Comparison of ENCODE assay signal across 12 mouse cellular contexts in the genomic region with DNA sequence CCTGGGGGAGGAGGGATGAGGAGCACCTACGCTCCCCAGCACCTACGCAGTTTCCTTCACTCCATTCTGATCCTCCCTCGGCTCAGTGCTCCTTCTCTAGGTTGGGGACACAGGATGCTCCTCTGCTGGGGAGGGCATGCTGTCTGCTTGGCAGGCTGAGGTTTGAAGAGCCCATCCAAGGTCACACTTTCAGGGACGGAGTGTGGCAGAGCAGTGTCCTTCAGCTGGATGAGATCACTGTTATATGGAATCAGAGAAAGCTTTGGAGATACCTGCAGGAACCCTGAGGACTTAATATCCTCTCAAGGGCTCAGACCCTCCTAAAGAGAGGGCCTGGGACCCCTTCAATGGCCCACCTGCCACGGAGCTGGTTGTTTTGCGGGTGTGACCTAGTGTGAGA.
"Had no signal": no experiment of that assay in that cellular context is flagged by ENCODE, and none has a peak within 500 bp of the region (broad histone marks: within the 10 kb centered on the region; RNA-seq: fewer than 3 reads in every experiment).

No protein-coding gene starts in this region.

- DNase-seq: lung, adult 18-20 months; lung, embryonic 14.5 days; lung, postnatal 10 days; lung, postnatal 4 days; retina, postnatal 1 day; right cerebral cortex, adult 18-20 months; right cerebral cortex, postnatal 25 days; right cerebral cortex, postnatal 4 days; spleen, adult 18-20 months; thymus, adult 18-20 months; thymus, postnatal 25 days; thymus, postnatal 4 days had no signal
